Mouse (Mus musculus) megakaryocyte, embryonic 14.5 days (primary cell): Measurements from ENCODE around the gene Vmn1r184. TPM values are rescaled to one million over a fixed set of nuclear protein-coding genes. Genes with fewer than 3 reads are reported as not detected.
"Not testable (repeated sequence)": the region's sequence is repeated elsewhere in the genome, so short reads cannot be mapped to it uniquely, and the experiment has no call there.

Source experiments
- H3K27me3 ChIP-seq: replicated peaks from 2 replicates; pipeline ENCODE3; 2012; ENCODE audit warnings: inconsistent platforms
- H3K36me3 ChIP-seq: replicated peaks from 2 replicates; pipeline ENCODE3; 2012; ENCODE audit warnings: low read length, inconsistent platforms, mixed read lengths
- H3K4me1 ChIP-seq: 2 replicates; pipeline ENCODE4 v1.6.1; 2012; ENCODE audit warnings: inconsistent platforms
- H3K4me3 ChIP-seq: replicated peaks from 2 replicates; pipeline ENCODE3; 2012; ENCODE audit warnings: moderate library complexity, mild to moderate bottlenecking, inconsistent platforms
- H3K9me3 ChIP-seq: 2 replicates; pipeline ENCODE4 v1.6.1; 2012; ENCODE audit warnings: inconsistent platforms
- polyA plus RNA-seq: library from polyadenylated mRNA; stranded (reverse); fragments of >175 nt; gene quantifications from 2 replicates; pipeline ENCODE4 v1.2.3, GENCODE M21; 2012; ENCODE audit warnings: low replicate concordance; ENCODE audit not compliant: insufficient read depth

Gene Vmn1r184
- polyA plus RNA-seq, result not detected in 2 replicates

DNA sequence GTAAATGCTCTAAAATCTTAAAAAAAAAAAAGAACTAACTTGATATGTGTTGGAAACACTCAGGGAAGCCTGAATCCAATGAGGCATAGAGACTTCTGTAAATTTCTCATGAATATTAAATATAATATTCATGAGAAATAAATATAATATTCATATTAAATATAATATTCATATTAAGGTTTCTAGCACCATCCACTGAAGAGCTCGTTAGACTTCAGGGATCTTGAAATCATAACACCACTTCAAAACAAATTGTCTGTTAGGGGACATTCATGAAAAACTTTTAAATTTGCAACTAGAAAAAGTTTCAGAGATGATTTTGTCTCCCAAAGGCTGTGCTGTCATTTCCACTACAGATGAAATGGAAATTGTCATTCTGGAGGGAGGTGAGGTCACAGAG is at the start of gene Vmn1r184:
TSS of gene Vmn1r184 (plus strand) at position 301 of the 400 bp plus-strand sequence.
- H3K4me1 ChIP-seq, H3K9me3 ChIP-seq, H3K27me3 ChIP-seq, H3K36me3 ChIP-seq, H3K4me3 ChIP-seq: not testable (repeated sequence)

- H3K4me1 ChIP-seq, H3K36me3 ChIP-seq, H3K27me3 ChIP-seq, H3K4me3 ChIP-seq: not testable (repeated sequence)
- peaks cover 17% of the 10 kb centered on the region for H3K9me3 ChIP-seq
Observed at GRCm38 (mm10) chr7:26303429-26304166, 43.5 kb downstream of the Vmn1r184 start.

- peaks cover 20% of the 10 kb centered on the region for H3K9me3 ChIP-seq
- not testable (repeated sequence) for H3K27me3 ChIP-seq, H3K4me1 ChIP-seq, H3K4me3 ChIP-seq, H3K36me3 ChIP-seq
Observed at GRCm38 (mm10) chr7:26306926-26307325, 46.8 kb downstream of the Vmn1r184 start, which contains the start of gene Cyp2a4. Gene Cyp2a4, plus strand, starts transcription at chr7:26307169.

DNA sequence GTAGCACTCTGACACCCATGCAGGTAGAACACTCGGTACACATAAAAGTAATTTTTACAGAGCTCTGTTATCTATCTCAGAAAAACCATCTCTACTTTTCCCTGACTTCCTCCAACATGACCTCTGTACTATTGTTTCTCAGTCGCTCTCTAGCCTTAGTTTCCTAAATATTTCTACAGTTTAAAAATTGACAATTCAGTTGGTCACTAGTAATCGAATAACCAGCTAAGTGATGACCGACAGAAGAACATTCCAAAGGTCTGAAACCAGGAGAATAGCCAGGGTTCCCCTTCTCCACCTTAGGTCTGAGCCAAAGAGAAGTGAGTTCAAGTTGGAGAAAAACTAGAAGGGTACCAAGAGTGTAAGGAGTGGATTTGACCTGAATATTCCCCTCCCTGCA is 51.7 kb downstream of the Vmn1r184 start:
- H3K9me3 ChIP-seq, result peaks cover 19% of the 10 kb centered on the region
- not testable (repeated sequence) for H3K4me3 ChIP-seq, H3K27me3 ChIP-seq, H3K4me1 ChIP-seq, H3K36me3 ChIP-seq

DNA sequence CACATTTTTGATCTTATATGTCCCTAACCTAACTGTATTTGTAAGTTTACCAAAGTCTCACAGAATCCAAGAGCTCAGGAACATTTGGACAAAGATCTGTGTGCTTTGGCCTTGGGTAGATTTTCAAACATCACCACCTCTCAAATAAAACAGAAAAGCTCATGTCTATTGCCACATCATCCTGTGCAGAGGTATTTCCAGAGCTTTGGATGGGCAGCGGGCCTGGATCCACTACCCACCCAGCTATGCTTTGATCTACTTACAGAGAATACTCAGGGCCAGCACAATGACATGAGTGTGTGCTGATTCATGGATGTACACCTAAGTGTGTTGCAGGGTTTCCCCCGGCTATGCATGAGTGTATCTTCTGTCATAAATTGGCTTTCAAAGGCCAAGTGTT is 55.1 kb downstream of the Vmn1r184 start:
- not testable (repeated sequence) for H3K27me3 ChIP-seq, H3K9me3 ChIP-seq, H3K36me3 ChIP-seq, H3K4me3 ChIP-seq, H3K4me1 ChIP-seq

- not testable (repeated sequence) for H3K4me1 ChIP-seq, H3K27me3 ChIP-seq, H3K9me3 ChIP-seq, H3K36me3 ChIP-seq, H3K4me3 ChIP-seq
Observed at GRCm38 (mm10) chr7:26315809-26316208, 55.7 kb downstream of the Vmn1r184 start.

Other genes starting within 250 kb of the Vmn1r184 start
- gene Cyp2b13, start 198.8 kb upstream of the Vmn1r184 start, polyA plus RNA-seq, result not detected in 2 replicates
- gene Cyp2b9, start 86.9 kb upstream of the Vmn1r184 start, polyA plus RNA-seq, result not detected in 2 replicates
- gene Cyp2a4, start 46.8 kb downstream of the Vmn1r184 start, polyA plus RNA-seq, result not detected in 2 replicates
- 0.55 TPM in 1 of 2 replicates, not detected in the other for gene Nlrp9c, start 143.4 kb downstream of the Vmn1r184 start, polyA plus RNA-seq
- gene Nlrp4a, start 174.8 kb downstream of the Vmn1r184 start, polyA plus RNA-seq, result not detected in 2 replicates